Mouse (Mus musculus): ENCODE measurements around the gene Fth1.

GRCm38 (mm10) chr19:10034356-10034755, 54.0 kb downstream of the Fth1 start:
- TF ChIP-seq CTCF (IDR thresholded peaks at IDR 0.05; ENCODE audit: low read depth, low read length) (no peak), POLR2A (IDR thresholded peaks at IDR 0.05; ENCODE audit: insufficient read depth, low read length) (no peak)

Measured in ES-Bruce4 (cell line).